In genomic region chr11:32536954-32537353, GRCm38 (mm10) we compare ENCODE assay signal across 16 mouse cellular contexts. TPM values are rescaled to one million over a fixed set of nuclear protein-coding genes. Genes with fewer than 3 reads are reported as not detected.
DNase-seq lines count a peak whose midpoint lies in the region; ATAC-seq and TF ChIP-seq lines count a peak whose summit lies in the region.
"Had no signal": no experiment of that assay in that cellular context is flagged by ENCODE, and none has a peak within 500 bp of the region (broad histone marks: within the 10 kb centered on the region; RNA-seq: fewer than 3 reads in every experiment).

No protein-coding gene starts in this region.

- 64% methylated on average over 7 of the region's 7 CpGs for WGBS in kidney, embryonic 16.5 days
- 72% methylated on average over 7 of the region's 7 CpGs for WGBS in kidney, adult 2 months

- H3K27me3 ChIP-seq in kidney, embryonic 16.5 days (ENCODE audit: insufficient read depth, low read length): no peaks in the 10 kb centered on the region
- no peaks in the 10 kb centered on the region for H3K27me3 ChIP-seq in kidney, adult 2 months (replicated peaks; ENCODE audit: control insufficient read depth, insufficient read depth, low read length)
- H3K27me3 ChIP-seq: heart, embryonic 15.5 days; limb, embryonic 15.5 days had no signal

- no peak overlapping the region for H3K4me2 ChIP-seq in kidney, embryonic 16.5 days (replicated peaks; ENCODE audit: low read depth, low read length)
- H3K4me2 ChIP-seq: heart, embryonic 15.5 days; limb, embryonic 15.5 days had no signal

- no peak overlapping the region for H3K4me3 ChIP-seq in kidney, embryonic 16.5 days (ENCODE audit: low read length)
- no peak overlapping the region for H3K4me3 ChIP-seq in kidney, adult 2 months (ENCODE audit: insufficient read depth, low read depth, low read length)
- H3K4me3 ChIP-seq: erythroblast, embryonic 14.5 days; heart, embryonic 15.5 days; left cerebral cortex, adult 2 months; limb, embryonic 15.5 days had no signal

- no peak for TF ChIP-seq CTCF in kidney, adult 2 months (conservative IDR thresholded peaks at IDR 0.05; ENCODE audit: insufficient read depth, insufficient read length, low read depth, low read length)

- H3K36me3 ChIP-seq in kidney, embryonic 16.5 days (ENCODE audit: insufficient read depth, low read length): no peaks in the 10 kb centered on the region
- no peaks in the 10 kb centered on the region for H3K36me3 ChIP-seq in kidney, adult 2 months (ENCODE audit: control insufficient read depth, insufficient read depth, low read length)
- H3K36me3 ChIP-seq: heart, embryonic 15.5 days; limb, embryonic 15.5 days had no signal

- no peaks in the 10 kb centered on the region for H3K9me3 ChIP-seq in kidney, embryonic 16.5 days (ENCODE audit: low read length)
- H3K9me3 ChIP-seq: G1E; heart, embryonic 15.5 days; limb, embryonic 15.5 days had no signal

- H3K9ac ChIP-seq in kidney, embryonic 16.5 days (replicated peaks; ENCODE audit: low read length): no peak overlapping the region
- H3K9ac ChIP-seq: heart, embryonic 15.5 days; limb, embryonic 15.5 days had no signal

- peaks cover 45% of the 10 kb centered on the region for H3K4me1 ChIP-seq in kidney, embryonic 16.5 days (ENCODE audit: insufficient read depth, low read length)
- H3K4me1 ChIP-seq in kidney, adult 2 months (ENCODE audit: control insufficient read depth, insufficient read depth, low read length): peaks cover 5% of the 10 kb centered on the region; the same call in 1 of the 2 replicates

- no peak for ATAC-seq in kidney, embryonic 16.5 days (ENCODE audit: low FRiP score, low TSS enrichment)

- H3K27ac ChIP-seq in kidney, embryonic 16.5 days (ENCODE audit: low read length): 0 out of 2 replicates have a peak overlapping the region, but pooled peaks have one; percentile 21
- H3K27ac ChIP-seq in kidney, adult 2 months (ENCODE audit: insufficient read depth, low read depth, low read length): no peak overlapping the region
- H3K27ac ChIP-seq: left cerebral cortex, adult 2 months; limb, embryonic 15.5 days had no signal

- DNase-seq in kidney, adult 2 months: no peak
- DNase-seq in ES-CJ7 (ENCODE audit: low read depth, low spot score) (peak; percentile 30), ZHBTc4 (ENCODE audit: low read depth, low spot score) (peak; percentile 45)
- peak; percentile 78 for DNase-seq in mesoderm, embryonic 11.5 days (ENCODE audit: low read depth, low spot score)
- no peak for DNase-seq in layer of hippocampus, adult 11-12 months (ENCODE audit: low spot score)
- DNase-seq in spleen, postnatal 10 days (ENCODE audit: low spot score in 2 of 2): no peak
- DNase-seq: gastrocnemius, postnatal 36 days; kidney, postnatal 36 days; right cerebral cortex, adult 18-20 months; thymus, postnatal 25 days had no signal

- TF ChIP-seq POLR2A in kidney, adult 2 months (IDR thresholded peaks at IDR 0.05; ENCODE audit: low read depth, low read length): no peak

RNA-seq across cellular contexts. Expression of gene Stk10, which starts 3.8 kb away (rescaled TPM):
- polyA plus RNA-seq in kidney, embryonic 16.5 days (2015; fragmentation: Nextera tagmentation; extraction: Ambion mirVana): 5.6 and 6.5 TPM in 2 replicates
- polyA plus RNA-seq in kidney, adult 2 months (2012; rRNA removed): 6.3 and 9.4 TPM in 2 replicates

RNA-seq across cellular contexts. Expression of gene Efcab9, which starts 5.1 kb away (rescaled TPM):
- 0.47 and 0.68 TPM in 2 replicates for polyA plus RNA-seq in kidney, embryonic 16.5 days (2015; fragmentation: Nextera tagmentation; extraction: Ambion mirVana)
- polyA plus RNA-seq in kidney, adult 2 months (2012; rRNA removed): 0.14 TPM in 1 of 2 replicates, not detected in the other
- polyA plus RNA-seq: erythroblast, embryonic 14.5 days; G1E; limb, embryonic 15.5 days had no signal

Comparison
In these comparisons a context has a peak if more than half of its experiments do, and no peak if none do; other contexts are left out.
1. DNase-seq: peak in ES-CJ7 (single experiment), ZHBTc4 (single experiment) and mesoderm, embryonic 11.5 days (single experiment); none in kidney, adult 2 months (single experiment), layer of hippocampus, adult 11-12 months (single experiment) and spleen, postnatal 10 days (0 of 2).